Mouse (Mus musculus) cerebellum, postnatal 36 days (tissue): ENCODE measurements around the gene Robo3.

Experiments
- DNase-seq, 2 experiments: peaks; one replicate each; pipeline ENCODE4 v3.0.0; 2021 to 2022; ENCODE audit warnings: mixed read lengths in 2 of 2

Gene Robo3

GRCm38 (mm10) chr9:37368081-37368830 is 64.8 kb downstream of the Robo3 start:
- no peak for DNase-seq

- DNase-seq = no peak
Measured at GRCm38 (mm10) chr9:37367301-37368080, 65.6 kb downstream of the Robo3 start, which contains the start of gene Hepacam. Gene Hepacam (plus strand): TSS chr9:37367351.

GRCm38 (mm10) chr9:37365706-37366105 is 67.3 kb downstream of the Robo3 start:
- DNase-seq = no peak
